Mouse (Mus musculus) induced T-regulatory cell, adult 2 months (primary cell): ENCODE data around the gene Tssc4.

ENCODE experiments used
- DNase-seq: peaks from one replicate; pipeline ENCODE4 v3.0.0-alpha.2; 2012; ENCODE audit warnings: low read depth

Gene Tssc4

GRCm38 (mm10) chr7:143068882-143069591 is at the start of gene Tssc4:
TSS of gene Tssc4 (plus strand) at chr7:143069249.
- DNase-seq = peak; percentile 100

- DNase-seq = no peak
Observed at GRCm38 (mm10) chr7:143020040-143020439, 49.0 kb upstream of the Tssc4 start.

GRCm38 (mm10) chr7:143020764-143021163 is 48.3 kb upstream of the Tssc4 start:
- DNase-seq = peak; percentile 39

GRCm38 (mm10) chr7:143021356-143022164 is 47.5 kb upstream of the Tssc4 start:
- peak; percentile 60 for DNase-seq

- DNase-seq = no peak
Observed at GRCm38 (mm10) chr7:143023499-143023898, 45.5 kb upstream of the Tssc4 start.

GRCm38 (mm10) chr7:143024293-143024692 is 44.8 kb upstream of the Tssc4 start:
- no peak for DNase-seq

- DNase-seq = no peak
Observed at GRCm38 (mm10) chr7:143025496-143025895, 43.6 kb upstream of the Tssc4 start.

- no peak for DNase-seq
Observed at GRCm38 (mm10) chr7:143027196-143027595, 41.9 kb upstream of the Tssc4 start.

- DNase-seq = no peak
Observed at GRCm38 (mm10) chr7:143031816-143032215, 37.2 kb upstream of the Tssc4 start.

GRCm38 (mm10) chr7:143033581-143033980 is 35.5 kb upstream of the Tssc4 start:
- DNase-seq = no peak

GRCm38 (mm10) chr7:143034112-143034511 is 34.9 kb upstream of the Tssc4 start:
- DNase-seq = no peak

GRCm38 (mm10) chr7:143034519-143035450 is 34.3 kb upstream of the Tssc4 start:
- no peak for DNase-seq

GRCm38 (mm10) chr7:143036787-143037186 is 32.3 kb upstream of the Tssc4 start:
- no peak for DNase-seq

GRCm38 (mm10) chr7:143037306-143037705 is 31.7 kb upstream of the Tssc4 start:
- DNase-seq = no peak

- no peak for DNase-seq
Observed at GRCm38 (mm10) chr7:143038174-143038931, 30.7 kb upstream of the Tssc4 start.

- DNase-seq = no peak
Observed at GRCm38 (mm10) chr7:143040561-143040960, 28.5 kb upstream of the Tssc4 start.

- no peak for DNase-seq
Observed at GRCm38 (mm10) chr7:143041138-143041822, 27.8 kb upstream of the Tssc4 start.

- no peak for DNase-seq
Observed at GRCm38 (mm10) chr7:143042089-143042488, 27.0 kb upstream of the Tssc4 start.

- peak; percentile 31 for DNase-seq
Observed at GRCm38 (mm10) chr7:143042897-143043300, 26.1 kb upstream of the Tssc4 start.

GRCm38 (mm10) chr7:143044049-143044825 is 24.8 kb upstream of the Tssc4 start:
- DNase-seq = no peak
